Mouse (Mus musculus): ENCODE measurements around the gene Tcf20.

Gene Tcf20

GRCm38 (mm10) chr15:82992911-82993310, 5.2 kb upstream of the Tcf20 start:
- DNase-seq (ENCODE audit: low read depth, low spot score) = no peak

- DNase-seq (ENCODE audit: low read depth, low spot score) = no peak
These were observed 4.6 kb upstream of the Tcf20 start for GRCm38 (mm10) chr15:82992079-82992783.

GRCm38 (mm10) chr15:82989190-82989704, 1.6 kb upstream of the Tcf20 start:
- DNase-seq (ENCODE audit: low read depth, low spot score) = no peak

- no peak for DNase-seq (ENCODE audit: low read depth, low spot score)
These were observed 499 bp downstream of the Tcf20 start for GRCm38 (mm10) chr15:82987014-82987731.

GRCm38 (mm10) chr15:82984574-82984973, 3.1 kb downstream of the Tcf20 start:
- no peak for DNase-seq (ENCODE audit: low read depth, low spot score)

- no peak for DNase-seq (ENCODE audit: low read depth, low spot score)
These were observed 3.6 kb downstream of the Tcf20 start for GRCm38 (mm10) chr15:82984097-82984496.

GRCm38 (mm10) chr15:82983416-82984026, 4.2 kb downstream of the Tcf20 start:
- peak; percentile 77 for DNase-seq (ENCODE audit: low read depth, low spot score)

- peak; percentile 82 for DNase-seq (ENCODE audit: low read depth, low spot score)
These were observed 4.8 kb downstream of the Tcf20 start for GRCm38 (mm10) chr15:82982724-82983415.

GRCm38 (mm10) chr15:82981676-82982520, 5.8 kb downstream of the Tcf20 start:
- DNase-seq (ENCODE audit: low read depth, low spot score) = no peak

GRCm38 (mm10) chr15:82979531-82979930, 8.1 kb downstream of the Tcf20 start:
- no peak for DNase-seq (ENCODE audit: low read depth, low spot score)

- no peak for DNase-seq (ENCODE audit: low read depth, low spot score)
These were observed 13.2 kb downstream of the Tcf20 start for GRCm38 (mm10) chr15:82974471-82974870.

GRCm38 (mm10) chr15:82969206-82969721, 18.4 kb downstream of the Tcf20 start:
- DNase-seq (ENCODE audit: low read depth, low spot score) = no peak

GRCm38 (mm10) chr15:82968449-82968848, 19.2 kb downstream of the Tcf20 start:
- DNase-seq (ENCODE audit: low read depth, low spot score) = peak; percentile 57

- DNase-seq (ENCODE audit: low read depth, low spot score) = no peak
These were observed 19.7 kb downstream of the Tcf20 start for GRCm38 (mm10) chr15:82967947-82968346.

GRCm38 (mm10) chr15:82964266-82964825, 23.3 kb downstream of the Tcf20 start:
- no peak for DNase-seq (ENCODE audit: low read depth, low spot score)

- DNase-seq (ENCODE audit: low read depth, low spot score) = no peak
These were observed 24.0 kb downstream of the Tcf20 start for GRCm38 (mm10) chr15:82963556-82964156.

GRCm38 (mm10) chr15:82963090-82963489, 24.6 kb downstream of the Tcf20 start:
- DNase-seq (ENCODE audit: low read depth, low spot score) = no peak

GRCm38 (mm10) chr15:82962536-82962935, 25.1 kb downstream of the Tcf20 start:
- no peak for DNase-seq (ENCODE audit: low read depth, low spot score)

GRCm38 (mm10) chr15:82960786-82961561, 26.7 kb downstream of the Tcf20 start:
- no peak for DNase-seq (ENCODE audit: low read depth, low spot score)
